Mouse (Mus musculus) hematopoietic stem cell, adult 5-6 weeks (primary cell): ENCODE measurements at regions not wholly inside any gene's neighbourhood (a gene's known extent, or its start where the extent isn't known, plus 50 kb on each side); places are given as distances from the start of the nearest gene placed in this dataset.

Source experiments
- ATAC-seq, 2 experiments: fragments of 125-278 bp in 1 of 2; replicated peaks in 1 of 2; 2 replicates each; pipeline ENCODE4 v1.8.0; 2016 to 2017; ENCODE audit warnings: inconsistent platforms in 2 of 2, mild to moderate bottlenecking in 2 of 2, moderate number of reproducible peaks in 2 of 2, low read depth in 1 of 2, moderate TSS enrichment in 1 of 2; ENCODE audit not compliant: low FRiP score in 2 of 2, poor library complexity in 2 of 2, severe bottlenecking in 2 of 2, insufficient read depth in 1 of 2, low TSS enrichment in 1 of 2

GRCm38 (mm10) chr19:22010239-22010638, 128.6 kb upstream of the Trpm3 start:
- no peak for ATAC-seq

GRCm38 (mm10) chr19:22015854-22016610, 122.8 kb upstream of the Trpm3 start:
- ATAC-seq, result no peak

- no peak for ATAC-seq
Measured at GRCm38 (mm10) chr19:22017425-22017824, 121.4 kb upstream of the Trpm3 start.

- peak in 1 of 2 experiments; percentile 32; a peak in 1 of 4 replicates for ATAC-seq
Measured at GRCm38 (mm10) chr19:22027577-22027976, 111.3 kb upstream of the Trpm3 start.

- no peak for ATAC-seq
Measured at GRCm38 (mm10) chr19:22047657-22048056, 91.2 kb upstream of the Trpm3 start.

GRCm38 (mm10) chr19:22066302-22066701, 72.5 kb upstream of the Trpm3 start:
- ATAC-seq, result no peak

GRCm38 (mm10) chr19:22070246-22071030, 68.4 kb upstream of the Trpm3 start:
- no peak for ATAC-seq

GRCm38 (mm10) chr19:22071701-22072100, 67.1 kb upstream of the Trpm3 start:
- no peak for ATAC-seq

- ATAC-seq, result no peak
Measured at GRCm38 (mm10) chr19:22074042-22074441, 64.8 kb upstream of the Trpm3 start.

GRCm38 (mm10) chr19:22081448-22081847, 57.4 kb upstream of the Trpm3 start:
- ATAC-seq, result no peak
